Mouse (Mus musculus): ENCODE results near the gene Kazn. TPM values are rescaled to one million over a fixed set of nuclear protein-coding genes. Genes with fewer than 3 reads are reported as not detected.

Kazn gene
- polyA plus RNA-seq, 1 experiment = 60.3 TPM

DNA sequence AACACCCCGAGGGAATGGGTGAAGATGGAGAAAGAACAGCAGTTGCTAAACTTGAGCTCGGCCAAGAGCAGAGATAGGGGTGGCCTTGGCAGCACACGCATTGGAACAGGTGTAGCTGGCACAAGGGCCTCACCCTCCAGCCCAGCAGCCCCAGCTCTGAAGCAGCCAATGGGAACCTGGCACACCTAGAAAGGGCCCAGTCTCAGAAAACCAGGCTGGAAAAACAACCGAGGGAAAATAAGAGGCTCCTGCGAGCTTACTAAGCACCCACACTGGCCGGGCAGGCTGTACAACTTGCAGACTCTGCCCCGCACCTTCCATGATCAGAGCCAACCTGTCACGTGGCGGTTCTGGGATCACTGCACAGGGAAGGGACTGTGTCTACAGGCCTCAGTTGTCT lies 26.8 kb downstream of the Kazn start:
- H3K27ac ChIP-seq (ENCODE audit: insufficient read depth, low read length) = no peak overlapping the region
- TF ChIP-seq POLR2A (IDR thresholded peaks at IDR 0.05; ENCODE audit: extremely low read depth, insufficient read depth, low read length) (no peak), CTCF (IDR thresholded peaks at IDR 0.05; ENCODE audit: extremely low read depth, insufficient read depth, low read length) (no peak)
- no peak overlapping the region for H3K4me3 ChIP-seq (ENCODE audit: insufficient read depth, low read length)
- no peaks in the 10 kb centered on the region; the same call in 1 of the 2 replicates for H3K4me1 ChIP-seq (ENCODE audit: control insufficient read depth, insufficient read depth, low read length)

- Histone ChIP-seq H3K4me1 (ENCODE audit: control insufficient read depth, insufficient read depth, low read length) (no peaks in the 10 kb centered on the region; the same call in 1 of the 2 replicates), H3K4me3 (ENCODE audit: insufficient read depth, low read length) (no peak overlapping the region), H3K27ac (ENCODE audit: insufficient read depth, low read length) (no peak overlapping the region)
- TF ChIP-seq POLR2A (IDR thresholded peaks at IDR 0.05; ENCODE audit: extremely low read depth, insufficient read depth, low read length) (no peak), CTCF (IDR thresholded peaks at IDR 0.05; ENCODE audit: extremely low read depth, insufficient read depth, low read length) (no peak)
Measured at GRCm38 (mm10) chr4:142209884-142210283, 29.3 kb downstream of the Kazn start.

- H3K4me3 ChIP-seq (ENCODE audit: insufficient read depth, low read length) = no peak overlapping the region
- no peak overlapping the region for H3K27ac ChIP-seq (ENCODE audit: insufficient read depth, low read length)
- no peaks in the 10 kb centered on the region; the same call in 1 of the 2 replicates for H3K4me1 ChIP-seq (ENCODE audit: control insufficient read depth, insufficient read depth, low read length)
- TF ChIP-seq CTCF (IDR thresholded peaks at IDR 0.05; ENCODE audit: extremely low read depth, insufficient read depth, low read length) (no peak), POLR2A (IDR thresholded peaks at IDR 0.05; ENCODE audit: extremely low read depth, insufficient read depth, low read length) (no peak)
Measured at GRCm38 (mm10) chr4:142209476-142209875, 29.7 kb downstream of the Kazn start.

DNA sequence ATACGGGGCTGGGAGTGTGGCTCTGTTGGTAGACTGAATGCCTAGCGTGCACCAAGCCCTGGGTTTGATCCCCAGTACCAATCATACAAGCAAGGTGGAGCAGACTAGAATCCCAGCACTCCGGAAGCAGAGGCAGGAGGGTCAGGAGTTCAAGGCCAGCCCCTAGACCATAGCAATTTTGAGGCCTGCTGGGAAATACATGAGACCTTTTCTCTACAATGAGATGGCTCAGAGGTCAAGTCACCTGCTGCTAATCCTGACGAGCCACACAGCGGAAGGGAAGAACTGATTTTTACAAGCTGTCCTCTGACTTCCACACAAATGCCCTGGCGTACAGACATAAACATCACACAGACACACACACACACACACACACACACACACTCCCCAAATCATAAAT lies 33.5 kb downstream of the Kazn start:
- H3K4me3 ChIP-seq (ENCODE audit: insufficient read depth, low read length) = no peak overlapping the region
- TF ChIP-seq CTCF (IDR thresholded peaks at IDR 0.05; ENCODE audit: extremely low read depth, insufficient read depth, low read length) (no peak), POLR2A (IDR thresholded peaks at IDR 0.05; ENCODE audit: extremely low read depth, insufficient read depth, low read length) (no peak)

DNA sequence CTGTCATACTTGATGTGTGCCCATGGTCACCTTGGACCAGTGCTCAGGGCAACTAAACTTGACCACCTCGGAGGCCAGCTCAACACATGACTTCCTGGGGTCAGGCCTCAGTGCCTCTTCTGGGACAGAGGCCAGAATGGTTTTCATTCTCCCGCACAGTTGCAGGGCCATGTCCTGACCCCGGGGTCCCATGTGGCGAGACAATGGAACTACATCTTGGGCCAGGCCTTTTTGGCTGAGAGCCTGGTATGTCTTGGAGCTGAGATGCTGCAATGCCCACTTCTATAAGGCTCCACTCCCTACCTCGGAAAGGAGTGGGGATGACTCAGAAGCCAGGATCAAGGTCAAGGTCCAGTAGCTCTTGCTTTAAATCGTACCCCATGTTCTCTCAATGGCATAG lies 42.6 kb downstream of the Kazn start:
- no peak for TF ChIP-seq POLR2A (IDR thresholded peaks at IDR 0.05; ENCODE audit: extremely low read depth, insufficient read depth, low read length)
- TF ChIP-seq CTCF (IDR thresholded peaks at IDR 0.05; ENCODE audit: extremely low read depth, insufficient read depth, low read length) = no peak
- no peaks in the 10 kb centered on the region for H3K4me1 ChIP-seq (ENCODE audit: control insufficient read depth, insufficient read depth, low read length)
- no peak overlapping the region for H3K4me3 ChIP-seq (ENCODE audit: insufficient read depth, low read length)
- no peak overlapping the region for H3K27ac ChIP-seq (ENCODE audit: insufficient read depth, low read length)

More for the DNA sequence above, 33.5 kb downstream of the Kazn start:
- Histone ChIP-seq H3K4me1 (ENCODE audit: control insufficient read depth, insufficient read depth, low read length) (no peaks in the 10 kb centered on the region), H3K27ac (ENCODE audit: insufficient read depth, low read length) (no peak overlapping the region)

DNA sequence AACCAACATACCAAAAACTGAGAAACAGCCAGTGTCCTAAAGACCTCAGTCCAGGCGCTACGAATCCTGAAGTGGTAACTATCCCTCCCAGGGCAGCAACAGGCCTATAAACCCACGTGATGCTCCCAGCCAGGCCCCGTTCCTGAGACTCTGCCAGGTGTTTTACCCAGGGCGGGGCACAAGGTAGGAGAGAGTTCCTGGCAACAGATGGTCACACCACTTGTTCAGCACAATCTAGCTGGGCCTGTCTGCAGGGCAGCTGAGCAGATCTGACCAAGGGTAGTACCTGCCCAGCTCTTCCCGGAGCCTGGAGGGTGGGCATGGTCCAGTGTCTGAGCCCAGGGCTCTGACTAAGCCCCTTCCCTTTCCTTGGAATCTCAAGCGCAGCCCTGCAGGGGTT lies 45.4 kb downstream of the Kazn start:
- H3K27ac ChIP-seq (ENCODE audit: insufficient read depth, low read length) = 0 out of 2 replicates have a peak overlapping the region, but pooled peaks have one; percentile 28
- no peak for TF ChIP-seq CTCF (IDR thresholded peaks at IDR 0.05; ENCODE audit: extremely low read depth, insufficient read depth, low read length)
- no peak for TF ChIP-seq POLR2A (IDR thresholded peaks at IDR 0.05; ENCODE audit: extremely low read depth, insufficient read depth, low read length)
- no peaks in the 10 kb centered on the region for H3K4me1 ChIP-seq (ENCODE audit: control insufficient read depth, insufficient read depth, low read length)
- no peak overlapping the region for H3K4me3 ChIP-seq (ENCODE audit: insufficient read depth, low read length)

DNA sequence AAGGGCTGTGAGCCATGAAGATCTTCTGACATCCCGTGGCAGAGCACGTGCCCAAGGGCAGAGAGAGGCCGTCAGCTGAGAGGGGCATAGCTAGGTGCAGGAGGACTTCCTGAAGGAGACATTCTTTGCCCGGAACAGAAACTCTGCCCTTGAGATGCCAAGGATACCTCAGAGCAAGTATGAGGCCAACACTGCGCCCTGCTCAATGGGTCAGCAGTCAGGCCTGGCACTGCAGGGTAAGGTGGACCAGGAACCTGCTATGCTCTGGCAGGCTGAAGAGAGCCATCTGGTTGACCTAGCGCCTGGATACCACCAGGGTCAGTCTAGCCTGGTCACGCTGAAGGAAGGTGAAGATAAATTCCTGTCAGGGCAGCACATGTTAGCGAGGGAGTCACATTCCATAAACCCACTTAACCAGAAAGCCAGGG lies 46.0 kb downstream of the Kazn start:
- Histone ChIP-seq H3K4me3 (ENCODE audit: insufficient read depth, low read length) (no peak overlapping the region), H3K27ac (ENCODE audit: insufficient read depth, low read length) (no peak overlapping the region), H3K4me1 (ENCODE audit: control insufficient read depth, insufficient read depth, low read length) (no peaks in the 10 kb centered on the region)
- TF ChIP-seq POLR2A (IDR thresholded peaks at IDR 0.05; ENCODE audit: extremely low read depth, insufficient read depth, low read length) = no peak
- TF ChIP-seq CTCF (IDR thresholded peaks at IDR 0.05; ENCODE audit: extremely low read depth, insufficient read depth, low read length) = no peak

- Histone ChIP-seq H3K27ac (ENCODE audit: insufficient read depth, low read length) (peak overlapping the region; percentile 88), H3K4me1 (ENCODE audit: control insufficient read depth, insufficient read depth, low read length) (no peaks in the 10 kb centered on the region), H3K4me3 (ENCODE audit: insufficient read depth, low read length) (no peak overlapping the region)
- TF ChIP-seq POLR2A (IDR thresholded peaks at IDR 0.05; ENCODE audit: extremely low read depth, insufficient read depth, low read length) = 0 out of 2 replicates have a peak, but pooled peaks have one; percentile 8
- no peak for TF ChIP-seq CTCF (IDR thresholded peaks at IDR 0.05; ENCODE audit: extremely low read depth, insufficient read depth, low read length)
Measured at GRCm38 (mm10) chr4:142189960-142190359, 49.2 kb downstream of the Kazn start.

GRCm38 (mm10) chr4:142188501-142188900 lies 50.7 kb downstream of the Kazn start:
- H3K27ac ChIP-seq (ENCODE audit: insufficient read depth, low read length) = peak overlapping the region; percentile 15
- H3K4me1 ChIP-seq (ENCODE audit: control insufficient read depth, insufficient read depth, low read length) = no peaks in the 10 kb centered on the region
- TF ChIP-seq CTCF (IDR thresholded peaks at IDR 0.05; ENCODE audit: extremely low read depth, insufficient read depth, low read length) = no peak
- TF ChIP-seq POLR2A (IDR thresholded peaks at IDR 0.05; ENCODE audit: extremely low read depth, insufficient read depth, low read length) = no peak

DNA sequence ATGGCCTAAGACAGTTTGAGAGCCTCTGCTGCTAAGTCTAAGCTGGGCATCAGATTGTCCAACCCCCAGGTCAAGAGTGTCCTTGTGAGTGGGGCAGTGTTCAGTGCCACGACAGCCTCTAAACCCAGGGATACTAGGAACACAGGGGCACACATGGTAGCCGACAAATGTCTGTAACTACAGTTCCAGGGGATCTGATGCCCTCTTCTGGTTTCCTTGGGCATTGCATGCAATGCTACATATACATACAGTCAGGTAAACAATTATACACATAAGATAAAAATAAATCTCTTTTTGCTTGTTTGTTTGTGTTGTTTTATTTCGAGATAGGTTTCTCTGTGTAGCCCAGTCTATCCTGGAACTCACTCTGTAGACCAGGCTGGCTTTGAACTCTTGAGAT lies 53.0 kb downstream of the Kazn start:
- H3K4me3 ChIP-seq (ENCODE audit: insufficient read depth, low read length) = no peak overlapping the region
- TF ChIP-seq POLR2A (IDR thresholded peaks at IDR 0.05; ENCODE audit: extremely low read depth, insufficient read depth, low read length) (no peak), CTCF (IDR thresholded peaks at IDR 0.05; ENCODE audit: extremely low read depth, insufficient read depth, low read length) (no peak)
- no peak overlapping the region for H3K27ac ChIP-seq (ENCODE audit: insufficient read depth, low read length)
- 0 out of 2 replicates have a peak, but pooled peaks cover 1% of the 10 kb centered on the region for H3K4me1 ChIP-seq (ENCODE audit: control insufficient read depth, insufficient read depth, low read length)

More at GRCm38 (mm10) chr4:142188501-142188900, 50.7 kb downstream of the Kazn start:
- no peak overlapping the region for H3K4me3 ChIP-seq (ENCODE audit: insufficient read depth, low read length)

Data from cortical plate, adult 2 months (tissue).